Mouse (Mus musculus) heart, adult 18-20 months (tissue): ENCODE measurements around the gene Syna. TPM values are rescaled to one million over a fixed set of nuclear protein-coding genes. Genes with fewer than 3 reads are reported as not detected.
A peak's percentile ranks its signal among the peaks of the same experiment; 100 is the strongest.

Source experiments
- DNase-seq, 2 experiments: peaks; one replicate each; pipeline ENCODE4 v3.0.0; 2021 to 2022; ENCODE audit warnings: mixed read lengths in 1 of 2
- long read RNA-seq, 2 experiments: library from polyadenylated mRNA; stranded (forward); transcript quantifications; one replicate each; pipeline ENCODE4 v2.0.0; 2021
- total RNA-seq, 2 experiments: library from RNA; stranded (reverse); gene quantifications; 2 replicates each; pipeline ENCODE4 v1.2.3; 2021

The Syna gene
- not detected for total RNA-seq
- long read RNA-seq, experiment 1: 0 reads
- long read RNA-seq, experiment 2: 0 reads

DNA sequence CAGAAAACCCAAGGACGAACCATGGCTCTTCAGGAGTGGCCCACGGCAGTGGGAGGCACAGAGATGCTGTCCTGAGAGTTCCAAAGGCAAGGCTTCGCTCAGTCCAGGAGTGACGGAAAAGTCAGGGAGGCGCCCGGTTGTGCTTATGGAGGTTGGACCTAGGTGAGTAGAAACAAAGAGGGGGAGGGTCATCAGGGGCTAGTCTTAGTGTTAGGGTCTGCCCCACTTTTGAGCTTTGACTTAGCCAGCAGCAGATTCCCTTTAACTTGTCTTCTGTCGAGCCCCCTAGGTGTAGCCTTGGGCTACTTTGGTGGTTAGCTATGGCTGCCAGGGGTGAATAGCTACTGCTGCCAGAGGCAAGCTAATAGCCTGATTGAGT is at the start of gene Syna:
TSS of gene Syna (minus strand) at position 101 of the 379 bp plus-strand sequence.
- no peak for DNase-seq

DNA sequence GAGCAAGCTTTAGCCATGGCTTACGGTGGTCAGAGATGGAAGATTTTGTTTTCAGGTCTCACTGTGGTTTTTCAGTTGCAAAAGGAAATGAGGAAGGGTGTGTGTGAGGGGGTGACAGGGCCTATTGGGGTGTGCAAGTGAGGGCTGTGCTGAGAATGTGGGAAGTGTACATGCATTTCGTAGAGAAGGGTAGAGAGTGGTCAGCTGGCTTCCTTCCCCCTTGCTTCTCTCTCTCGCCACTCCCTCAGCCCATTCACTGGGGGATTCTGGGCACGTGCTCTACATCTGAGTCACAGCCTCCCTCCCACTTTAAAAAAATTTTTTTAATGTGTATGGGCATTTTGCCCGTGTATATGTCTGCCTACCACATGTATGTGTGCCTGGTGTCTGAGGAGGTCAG is 47.1 kb upstream of the Syna start:
- peak in 1 of 2 experiments; percentile 42 for DNase-seq

DNA sequence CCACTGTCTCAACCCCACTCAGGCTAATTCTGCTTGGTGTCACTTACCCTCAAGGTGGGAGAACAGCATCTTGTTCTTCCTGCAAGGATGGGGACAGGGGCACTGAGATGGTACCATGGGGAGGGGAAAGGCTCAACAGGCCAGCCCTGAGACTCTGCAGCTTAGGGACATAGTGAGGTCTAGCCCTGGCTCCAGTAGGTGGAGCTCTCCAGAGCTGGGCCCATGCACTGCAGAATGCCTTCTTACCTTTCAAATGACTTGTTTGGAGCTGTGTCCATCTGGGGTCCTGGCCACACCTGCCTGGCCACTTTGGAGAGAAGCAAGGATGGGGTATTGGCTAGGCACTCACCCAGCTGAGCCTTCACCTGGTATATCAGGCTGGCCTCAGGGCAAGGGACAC is 46.3 kb upstream of the Syna start:
- DNase-seq: no peak

DNA sequence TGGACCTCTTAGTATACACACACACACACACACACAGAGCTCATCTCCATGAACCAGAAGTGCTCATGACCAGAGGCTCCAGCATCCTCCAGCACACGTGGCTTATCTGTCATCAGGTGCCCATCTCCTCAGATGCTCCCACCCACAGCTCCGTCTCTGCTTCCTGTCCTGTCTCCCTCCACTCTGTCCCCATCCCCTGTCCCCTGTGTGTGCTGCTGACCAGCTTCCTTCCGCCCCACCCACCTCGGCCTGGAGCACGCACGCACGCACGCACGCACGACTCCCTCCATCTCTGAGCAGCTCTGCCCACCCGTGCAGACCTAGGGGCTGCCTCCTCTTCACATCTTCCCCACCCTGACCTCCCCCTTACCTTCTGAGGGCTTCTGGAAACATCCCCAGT is 44.4 kb upstream of the Syna start:
- peak in 1 of 2 experiments; percentile 21 for DNase-seq

DNA sequence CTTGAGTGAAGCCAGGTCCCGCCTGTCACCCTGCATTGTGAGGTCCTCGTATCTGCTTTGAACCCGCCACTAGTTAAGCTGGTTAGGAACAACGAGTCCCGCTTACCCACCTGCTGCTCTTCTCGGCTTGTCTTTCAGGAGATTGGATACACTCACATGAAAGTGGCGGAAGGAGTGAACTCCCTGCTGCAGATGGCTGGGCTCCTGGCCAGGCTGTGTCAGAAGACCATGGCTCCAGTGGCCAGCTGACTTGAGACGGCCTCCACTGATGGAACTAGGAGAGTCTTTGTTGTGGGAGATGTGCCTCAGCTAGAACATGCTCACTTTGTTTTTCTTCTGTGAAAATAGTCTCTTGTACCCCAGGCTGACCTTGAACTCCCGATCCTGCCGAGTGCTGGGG is 37.7 kb upstream of the Syna start:
- peak; percentile 34 to 40 for DNase-seq

DNA sequence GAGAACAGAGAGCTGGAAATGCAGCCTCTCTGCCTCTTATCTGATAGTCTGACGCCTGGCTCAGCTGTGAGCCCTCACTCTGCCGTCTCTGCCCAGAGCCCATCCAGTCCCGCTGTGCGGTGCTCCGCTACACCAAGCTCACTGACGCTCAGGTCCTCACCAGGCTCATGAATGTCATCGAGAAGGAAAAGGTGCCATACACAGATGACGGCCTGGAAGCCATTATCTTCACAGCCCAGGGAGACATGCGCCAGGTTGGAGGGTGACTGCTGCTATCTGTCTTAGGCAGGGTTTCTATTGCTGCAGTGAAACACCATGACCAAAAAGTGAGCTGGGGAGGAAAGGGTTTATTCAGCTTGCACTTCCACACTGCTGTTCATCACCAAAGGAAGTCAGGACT is 33.1 kb upstream of the Syna start:
- no peak for DNase-seq

- DNase-seq: peak; percentile 53 to 61
These were observed 32.1 kb upstream of the Syna start for GRCm38 (mm10) chr5:134592026-134592581.

DNA sequence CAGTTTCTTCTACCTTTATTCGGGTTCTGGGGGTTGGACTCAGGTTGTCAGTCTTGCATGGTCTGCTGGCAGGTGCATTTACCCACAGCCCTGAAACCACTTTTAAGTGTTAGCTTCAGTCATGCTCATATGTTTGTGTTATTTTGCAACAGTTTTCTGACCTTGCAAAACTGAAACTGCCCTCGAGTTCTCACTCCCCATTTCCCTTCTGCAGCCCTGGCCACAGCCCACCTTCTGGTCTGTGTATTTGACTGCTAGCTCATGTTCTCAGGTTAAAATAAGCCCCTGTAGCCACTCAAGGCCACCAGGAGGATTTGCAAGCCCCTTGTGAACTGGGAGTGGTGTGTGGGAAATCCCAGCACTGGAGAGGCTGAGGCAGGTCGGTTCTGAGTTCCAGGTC is 29.9 kb upstream of the Syna start:
- no peak for DNase-seq

GRCm38 (mm10) chr5:134584798-134585197 is 24.8 kb upstream of the Syna start:
- DNase-seq: no peak

GRCm38 (mm10) chr5:134583884-134584213 is 23.9 kb upstream of the Syna start:
- no peak for DNase-seq

- DNase-seq: no peak
These were observed 23.3 kb upstream of the Syna start for GRCm38 (mm10) chr5:134583006-134583883.

GRCm38 (mm10) chr5:134582221-134582907 is 22.4 kb upstream of the Syna start:
- peak; percentile 97 to 98 for DNase-seq

- no peak for DNase-seq
These were observed 21.2 kb upstream of the Syna start, which contains the start of gene Rfc2 for GRCm38 (mm10) chr5:134581146-134581545. Rfc2 (plus strand) TSS chr5:134581366.

- DNase-seq: no peak
These were observed 19.2 kb upstream of the Syna start for GRCm38 (mm10) chr5:134579135-134579534.

DNA sequence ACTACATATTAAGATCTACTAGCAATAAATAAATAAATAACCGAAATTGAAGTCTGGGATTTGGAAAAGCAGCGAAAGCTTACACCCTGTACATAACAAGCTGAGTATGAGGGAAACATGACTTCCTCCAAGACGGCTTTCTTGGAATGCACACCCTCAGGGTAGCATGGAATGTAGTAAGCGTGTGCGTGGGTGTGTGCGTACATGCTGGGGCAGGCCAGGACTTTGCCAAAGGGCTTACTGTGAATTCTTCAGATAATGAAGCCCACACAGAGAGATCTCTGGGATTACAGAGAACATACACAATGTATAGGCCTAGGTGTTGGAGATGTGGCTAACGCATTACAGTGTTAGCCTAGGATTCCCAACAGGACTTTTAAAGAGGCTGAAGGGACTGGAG is 17.6 kb upstream of the Syna start:
- DNase-seq: no peak

DNA sequence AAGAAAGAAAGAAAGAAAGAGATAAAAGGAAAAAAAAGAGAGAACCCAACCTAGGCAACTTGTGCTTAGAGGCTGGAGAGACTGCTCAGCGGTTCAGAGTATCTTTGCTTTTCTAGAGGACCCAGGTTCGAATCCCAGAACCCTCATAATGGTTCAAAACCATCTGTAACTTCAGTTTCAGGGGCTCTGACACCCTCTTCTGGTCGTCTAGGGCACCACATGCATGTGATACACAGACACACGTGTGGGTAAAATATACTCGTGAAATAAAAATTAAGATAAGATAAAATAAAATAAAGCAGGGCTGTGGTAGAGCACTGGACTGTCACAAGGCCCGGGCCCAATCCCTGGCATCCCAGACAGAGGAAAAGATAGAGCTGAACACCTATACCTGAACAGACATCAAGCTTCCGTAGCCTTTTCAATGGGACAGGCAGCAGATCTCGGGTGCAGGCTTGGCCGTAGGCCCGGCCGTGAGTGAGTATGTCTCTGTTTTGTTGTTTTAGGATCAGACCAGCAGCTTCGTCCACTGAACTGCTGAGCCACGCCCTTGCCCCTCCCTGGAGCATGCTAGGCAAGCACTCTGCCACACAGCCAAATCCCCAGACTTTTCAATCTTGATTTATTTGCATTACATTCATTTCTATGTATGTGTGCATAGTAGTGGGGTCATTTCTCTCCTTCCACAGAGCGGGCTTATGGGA is 16.7 kb upstream of the Syna start:
- DNase-seq: no peak

DNA sequence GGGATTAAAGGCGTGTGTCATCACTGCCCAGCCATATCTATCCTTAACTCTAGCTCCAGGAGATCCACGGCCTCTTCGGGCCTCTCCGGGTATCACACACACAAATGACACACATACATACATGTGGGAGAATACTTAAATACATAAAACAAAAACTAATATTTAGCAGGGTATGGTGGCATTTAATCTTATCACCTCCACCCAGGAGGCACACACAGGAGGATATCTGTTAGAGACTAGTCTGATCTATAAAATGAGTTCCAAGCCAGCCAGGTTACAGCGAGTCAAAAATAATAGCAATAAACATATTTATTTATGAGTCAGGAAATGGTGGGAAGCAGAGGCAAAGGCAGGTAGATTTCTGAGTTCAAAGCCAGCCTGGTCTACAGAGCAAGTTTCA is 15.9 kb upstream of the Syna start:
- no peak for DNase-seq

- peak; percentile 41 to 44 for DNase-seq
These were observed 12.7 kb upstream of the Syna start for GRCm38 (mm10) chr5:134572508-134573214.

- DNase-seq: peak; percentile 80 to 86
These were observed 11.9 kb upstream of the Syna start for GRCm38 (mm10) chr5:134571730-134572507.

GRCm38 (mm10) chr5:134568964-134569491 is 9.1 kb upstream of the Syna start:
- DNase-seq: peak; percentile 32 to 63

GRCm38 (mm10) chr5:134568030-134568429 is 8.1 kb upstream of the Syna start:
- DNase-seq: no peak
